Mouse (Mus musculus) E14TG2a.4 (cell line): ENCODE measurements around the gene Pnma1.

Experiments used
- CTCF ChIP-seq: conservative IDR thresholded peaks from 2 replicates; pipeline ENCODE4 v1.5.1; 2014; ENCODE audit warnings: low read length
- POU5F1 ChIP-seq: IDR thresholded peaks from 2 replicates; pipeline ENCODE4 v1.6.1; 2014; ENCODE audit warnings: low read length, borderline replicate concordance

GRCm38 (mm10) chr12:84119584-84119983 lies 28.7 kb downstream of the Pnma1 start:
- no peak for TF ChIP-seq CTCF
- TF ChIP-seq POU5F1, result no peak
